Mouse (Mus musculus): ENCODE data around the gene Mup14.
"Not testable (repeated sequence)": the region's sequence is repeated elsewhere in the genome, so short reads cannot be mapped to it uniquely, and the experiment has no call there.

Gene Mup14

GRCm38 (mm10) chr4:61303900-61304299 lies at the start of gene Mup14:
Mup14 (minus strand) TSS chr4:61304000.
- DNase-seq = not testable (repeated sequence)

- not testable (repeated sequence) for DNase-seq
Measured at GRCm38 (mm10) chr4:61338108-61338507, 34.3 kb upstream of the Mup14 start.
